Mouse (Mus musculus) midbrain, embryonic 11.5 days (tissue): Measurements from ENCODE around the gene Hist1h2br. TPM values are rescaled to one million over a fixed set of nuclear protein-coding genes. Genes with fewer than 3 reads are reported as not detected.
"Not testable (repeated sequence)": the region's sequence is repeated elsewhere in the genome, so short reads cannot be mapped to it uniquely, and the experiment has no call there.

ENCODE experiments used
- ATAC-seq: fragments of 200-750 bp; cut with Nextera tagmentation; 2 replicates; pipeline ENCODE4 v1.8.0; 2017; ENCODE audit warnings: moderate TSS enrichment, moderate library complexity; ENCODE audit not compliant: low FRiP score
- DNase-seq: peaks from one replicate; pipeline ENCODE4 v3.0.0; 2015; ENCODE audit warnings: low spot score; ENCODE audit errors: missing footprints
- H3K27ac ChIP-seq: fragments of 300-500 bp; sonication (generic); 2 replicates; pipeline ENCODE4 v1.5.1; 2014; ENCODE audit warnings: low read depth, low read length
- H3K27me3 ChIP-seq: fragments of 300-500 bp; sonication (generic); 2 replicates; pipeline ENCODE4 v1.6.1; 2014; ENCODE audit warnings: mild to moderate bottlenecking, low read length, moderate library complexity, mixed read lengths; ENCODE audit not compliant: control insufficient read depth, insufficient read depth
- H3K36me3 ChIP-seq: fragments of 300-500 bp; sonication (generic); 2 replicates; pipeline ENCODE4 v1.6.1; 2014; ENCODE audit warnings: mild to moderate bottlenecking, low read length, moderate library complexity, mixed read lengths; ENCODE audit not compliant: control insufficient read depth, insufficient read depth
- H3K4me1 ChIP-seq: fragments of 300-500 bp; sonication (generic); 2 replicates; pipeline ENCODE4 v1.6.1; 2014; ENCODE audit warnings: low read length; ENCODE audit not compliant: control insufficient read depth, insufficient read depth
- H3K4me2 ChIP-seq: fragments of 300-500 bp; sonication (generic); 2 replicates; pipeline ENCODE4 v1.6.1; 2014; ENCODE audit warnings: mild to moderate bottlenecking, moderate library complexity
- H3K4me3 ChIP-seq: fragments of 300-500 bp; sonication (generic); 2 replicates; pipeline ENCODE4 v1.5.1; 2014; ENCODE audit warnings: low read depth, low read length
- H3K9ac ChIP-seq: fragments of 300-500 bp; sonication (generic); 2 replicates; pipeline ENCODE4 v1.6.1; 2014; ENCODE audit warnings: low read length
- H3K9me3 ChIP-seq: fragments of 300-500 bp; sonication (generic); 2 replicates; pipeline ENCODE4 v1.6.1; 2016; ENCODE audit warnings: low read length; ENCODE audit not compliant: control insufficient read depth
- WGBS: fragments of 180-500 bp; shearing (Covaris S2); extraction: QIAGEN DNeasy Blood & Tissue Kit; methylation state at CpG from one replicate; pipeline ENCODE4 v1.1.7; 2014; 5-methylcytosine and 5-hydroxymethylcytosine counted together
- polyA plus RNA-seq: library from polyadenylated mRNA; unstranded; fragments of >200 nt; fragmentation: Nextera tagmentation; extraction: Ambion mirVana; gene quantifications from 2 replicates; pipeline ENCODE4 v1.2.1, GENCODE M21; 2014

The Hist1h2br gene
- polyA plus RNA-seq, 1 experiment from 2014 or later = 23.1 TPM

DNA sequence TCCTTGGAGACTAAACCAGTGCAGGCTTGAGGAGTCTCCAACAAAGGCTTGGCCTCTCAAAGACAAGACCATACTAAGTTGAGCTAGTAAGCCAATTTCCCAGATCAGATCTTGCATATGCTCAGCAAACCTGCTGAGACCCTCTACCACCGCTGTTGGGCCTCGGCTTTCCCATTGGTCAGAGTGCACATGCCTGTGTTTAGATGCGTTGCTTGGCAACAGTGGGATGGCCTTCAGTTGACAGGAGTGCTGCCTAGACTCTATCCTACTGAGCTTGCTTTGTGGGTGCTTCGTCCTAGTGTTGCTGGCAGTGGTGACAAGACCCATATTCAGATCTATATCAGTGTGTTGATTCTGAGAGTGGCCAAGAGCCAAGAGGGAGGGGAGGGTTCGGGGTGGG, 28.1 kb downstream of the Hist1h2br start:
- Histone ChIP-seq H3K4me3 (no peak overlapping the region), H3K9me3 (no peaks in the 10 kb centered on the region), H3K4me2 (no peak overlapping the region), H3K9ac (no peak overlapping the region), H3K36me3 (no peaks in the 10 kb centered on the region), H3K27ac (no peak overlapping the region), H3K27me3 (no peaks in the 10 kb centered on the region), H3K4me1 (peaks cover 3% of the 10 kb centered on the region; the same call in 1 of the 2 replicates)
- ATAC-seq (0 out of 2 replicates have a peak, but pooled peaks have one; percentile 61), DNase-seq (peak; percentile 88)
- WGBS = 12% methylated on average over 5 of the region's 5 CpGs

GRCm38 (mm10) chr13:21865503-21865902, 32.0 kb downstream of the Hist1h2br start:
- not testable (repeated sequence) for H3K9me3 ChIP-seq, H3K27ac ChIP-seq, H3K9ac ChIP-seq, H3K27me3 ChIP-seq, ATAC-seq, H3K36me3 ChIP-seq, H3K4me2 ChIP-seq, H3K4me3 ChIP-seq, H3K4me1 ChIP-seq, DNase-seq
- WGBS = 77% methylated on average over 3 of the region's 3 CpGs

DNA sequence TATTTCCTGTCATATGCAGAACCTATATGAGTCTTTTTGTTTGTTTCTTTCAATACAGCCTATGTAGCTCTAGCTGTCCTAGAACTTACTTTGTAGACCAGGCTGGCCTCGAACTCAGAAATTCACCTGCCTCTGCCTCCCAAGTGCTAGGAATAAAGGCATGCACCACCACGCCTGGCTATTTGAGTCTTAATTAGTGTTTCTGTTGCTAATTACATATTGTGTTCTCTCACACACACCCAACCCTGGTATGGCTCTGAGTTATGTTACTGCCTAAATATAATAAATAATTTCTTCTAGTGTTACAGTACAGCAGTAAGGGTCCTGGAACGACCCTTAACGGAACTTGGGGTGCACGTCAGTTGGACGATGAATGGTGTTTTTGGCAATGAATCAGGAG, 47.2 kb downstream of the Hist1h2br start:
- Histone ChIP-seq H3K4me2 (no peak overlapping the region), H3K27ac (no peak overlapping the region), H3K36me3 (no peaks in the 10 kb centered on the region), H3K4me3 (no peak overlapping the region), H3K4me1 (no peaks in the 10 kb centered on the region), H3K27me3 (no peaks in the 10 kb centered on the region), H3K9me3 (no peaks in the 10 kb centered on the region), H3K9ac (no peak overlapping the region)
- DNase-seq (no peak), ATAC-seq (no peak)
- WGBS = 87% methylated on average over 6 of the region's 6 CpGs

GRCm38 (mm10) chr13:21881878-21882669, 48.5 kb downstream of the Hist1h2br start:
- Histone ChIP-seq H3K9ac (no peak overlapping the region; the same call in 1 of the 2 replicates), H3K4me3 (peak overlapping the region; percentile 30), H3K36me3 (no peaks in the 10 kb centered on the region), H3K27me3 (no peaks in the 10 kb centered on the region), H3K27ac (no peak overlapping the region), H3K9me3 (no peaks in the 10 kb centered on the region), H3K4me2 (peak overlapping the region; percentile 26), H3K4me1 (no peaks in the 10 kb centered on the region)
- peak; percentile 79 for ATAC-seq
- peak; percentile 96 for DNase-seq
- under 1% methylated on average over 27 of the region's 27 CpGs for WGBS

- peak; percentile 68 for ATAC-seq
- no peak overlapping the region for H3K27ac ChIP-seq
- H3K36me3 ChIP-seq = no peaks in the 10 kb centered on the region
- H3K4me1 ChIP-seq = no peaks in the 10 kb centered on the region
- peak overlapping the region; percentile 51 for H3K9ac ChIP-seq
- H3K27me3 ChIP-seq = no peaks in the 10 kb centered on the region
- H3K4me2 ChIP-seq = peak overlapping the region; percentile 34
- no peaks in the 10 kb centered on the region for H3K9me3 ChIP-seq
- WGBS = 1% methylated on average over 13 of the region's 13 CpGs
- peak; percentile 98 for DNase-seq
- H3K4me3 ChIP-seq = peak overlapping the region; percentile 30
These were observed 49.3 kb downstream of the Hist1h2br start for GRCm38 (mm10) chr13:21882760-21883405.

GRCm38 (mm10) chr13:21883407-21883806, 49.9 kb downstream of the Hist1h2br start:
- DNase-seq (no peak), ATAC-seq (no peak)
- no peaks in the 10 kb centered on the region for H3K27me3 ChIP-seq
- H3K9me3 ChIP-seq = no peaks in the 10 kb centered on the region
- no peaks in the 10 kb centered on the region for H3K36me3 ChIP-seq
- no peak overlapping the region for H3K9ac ChIP-seq
- 41% methylated on average over 5 of the region's 5 CpGs for WGBS
- peak overlapping the region; percentile 30; the same call in 1 of the 2 replicates for H3K4me3 ChIP-seq
- no peak overlapping the region for H3K27ac ChIP-seq
- peak overlapping the region; percentile 34 for H3K4me2 ChIP-seq
- H3K4me1 ChIP-seq = no peaks in the 10 kb centered on the region

DNA sequence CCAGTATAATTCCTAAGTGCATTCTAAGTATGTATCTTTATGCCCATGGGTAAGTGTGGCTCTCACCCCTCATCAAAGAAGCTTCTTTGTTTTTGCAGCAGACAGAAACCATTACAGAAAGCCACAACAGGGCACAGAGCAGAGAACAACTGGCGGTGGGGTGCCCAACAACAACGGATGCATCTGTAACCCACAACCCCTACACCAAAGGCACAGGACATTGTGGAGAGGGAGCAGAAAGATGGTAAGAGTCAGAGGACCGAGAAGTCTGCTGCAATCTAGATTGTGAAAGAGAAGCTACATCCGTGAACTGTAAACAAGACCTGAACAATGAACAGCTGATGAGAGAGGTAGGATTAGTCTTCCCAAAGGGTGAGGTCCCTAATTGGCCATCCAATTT, 51.0 kb downstream of the Hist1h2br start:
- H3K9me3 ChIP-seq = no peaks in the 10 kb centered on the region
- no peaks in the 10 kb centered on the region for H3K4me1 ChIP-seq
- H3K27me3 ChIP-seq = no peaks in the 10 kb centered on the region
- no peak overlapping the region for H3K27ac ChIP-seq
- no peak overlapping the region for H3K9ac ChIP-seq
- H3K4me2 ChIP-seq = no peak overlapping the region
- H3K36me3 ChIP-seq = no peaks in the 10 kb centered on the region
- ATAC-seq (no peak), DNase-seq (no peak)
- 83% methylated on average over 4 of the region's 4 CpGs for WGBS
- no peak overlapping the region for H3K4me3 ChIP-seq
